Mouse (Mus musculus): Measurements from ENCODE around the gene Relch.

Gene Relch

GRCm38 (mm10) chr1:105800570-105800969, 136.9 kb downstream of the Relch start:
- DNase-seq: no peak

GRCm38 (mm10) chr1:105801252-105801651, 137.6 kb downstream of the Relch start:
- no peak for DNase-seq

GRCm38 (mm10) chr1:105802941-105803340, 139.3 kb downstream of the Relch start:
- DNase-seq: no peak

- DNase-seq: no peak
Measured at GRCm38 (mm10) chr1:105804285-105804684, 140.6 kb downstream of the Relch start.
